Mouse (Mus musculus) gonadal fat pad, adult 2 months (tissue): ENCODE measurements around the gene Asgr2. TPM values are rescaled to one million over a fixed set of nuclear protein-coding genes. Genes with fewer than 3 reads are reported as not detected.
"Not testable (repeated sequence)": the region's sequence is repeated elsewhere in the genome, so short reads cannot be mapped to it uniquely, and the experiment has no call there.

Experiments used
- DNase-seq: peaks from one replicate; pipeline ENCODE4 v3.0.0-alpha.2; 2012; ENCODE audit warnings: low read depth
- polyA plus RNA-seq: library from polyadenylated mRNA; depleted of rRNA; stranded (reverse); fragments of >200 nt; gene quantifications from 2 replicates; pipeline ENCODE4 v1.2.3, GENCODE M21; 2012; rRNA removed

The Asgr2 gene
- polyA plus RNA-seq, result 0.93 and 1.4 TPM in 2 replicates

DNA sequence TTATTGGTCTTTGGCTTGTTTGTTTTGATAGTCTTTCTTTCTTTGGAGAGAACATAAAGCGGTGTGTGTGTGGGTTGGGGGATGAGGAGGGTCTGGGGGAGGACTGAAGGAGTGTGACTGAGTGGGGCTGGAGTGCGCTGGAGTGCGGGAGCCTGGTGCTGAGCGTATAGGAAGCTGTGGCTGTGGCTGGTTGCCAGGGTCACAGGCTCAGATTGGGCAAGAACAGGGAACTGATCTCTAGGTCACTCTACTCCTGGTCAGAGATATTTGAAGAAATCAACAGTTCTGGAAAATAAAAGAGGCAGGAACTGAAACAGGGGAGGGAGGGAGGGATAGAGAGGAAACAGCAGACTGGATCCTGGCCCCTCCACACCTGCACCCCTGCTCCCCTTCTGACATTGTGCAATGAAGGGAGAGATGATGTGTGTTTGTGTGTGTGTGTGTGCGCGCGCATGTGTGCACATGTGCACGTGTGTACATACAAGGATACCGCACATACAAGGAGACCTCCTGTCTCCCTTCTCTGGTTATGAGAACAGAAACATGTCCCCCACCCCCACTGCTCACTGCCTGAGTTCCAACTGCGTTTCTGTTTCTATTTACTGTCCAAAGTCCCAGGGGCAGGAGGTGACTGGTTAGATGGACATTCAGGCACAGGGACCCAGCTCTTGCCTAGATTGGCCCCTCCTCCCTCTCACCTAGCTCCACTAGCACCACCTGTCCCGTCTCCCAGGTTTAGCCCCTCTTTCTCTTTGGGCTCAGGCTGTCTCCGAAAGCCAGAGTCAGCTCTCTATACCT lies at the start of gene Asgr2:
TSS of gene Asgr2 (plus strand) at position 659 of the 798 bp plus-strand sequence.
- no peak for DNase-seq

DNA sequence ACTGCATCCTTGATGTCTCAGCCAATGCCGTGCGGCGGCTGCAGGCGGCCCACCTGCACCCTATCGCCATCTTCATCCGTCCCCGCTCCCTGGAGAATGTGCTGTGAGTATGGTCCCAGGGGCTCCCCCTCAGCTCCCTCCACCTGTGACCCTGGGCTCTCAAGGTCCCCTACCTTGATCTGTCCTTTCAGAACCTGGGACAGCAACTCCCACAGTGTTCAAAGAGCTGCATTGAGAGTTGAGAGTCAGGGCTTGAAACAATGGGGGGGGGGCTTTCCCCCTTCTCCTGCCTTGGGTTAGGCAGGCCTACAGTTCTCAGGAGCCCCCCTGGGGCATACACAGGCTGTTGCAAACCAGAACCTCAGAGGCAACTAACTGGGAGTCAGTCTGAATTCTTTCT lies 48.8 kb upstream of the Asgr2 start:
- DNase-seq, result no peak

DNA sequence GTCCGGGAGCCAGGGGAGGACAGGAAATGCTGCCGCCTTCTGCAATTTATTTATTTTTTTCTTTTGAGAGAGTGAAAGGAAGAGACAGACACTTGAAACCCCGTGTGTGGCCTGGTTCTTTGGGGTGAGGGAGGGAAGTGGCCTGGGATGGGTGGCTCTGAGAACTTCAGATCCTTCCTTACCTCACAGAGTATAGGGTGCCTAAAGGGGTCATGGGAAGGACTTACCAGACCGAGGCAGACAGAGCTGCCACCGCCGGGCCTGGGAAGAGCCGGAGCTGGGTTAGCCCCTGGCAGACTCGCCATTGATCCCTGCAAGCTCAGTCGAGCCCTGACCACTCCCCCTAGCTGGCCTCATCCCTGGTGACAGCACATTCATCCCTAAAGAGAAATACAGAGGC lies 47.0 kb upstream of the Asgr2 start:
- no peak for DNase-seq

DNA sequence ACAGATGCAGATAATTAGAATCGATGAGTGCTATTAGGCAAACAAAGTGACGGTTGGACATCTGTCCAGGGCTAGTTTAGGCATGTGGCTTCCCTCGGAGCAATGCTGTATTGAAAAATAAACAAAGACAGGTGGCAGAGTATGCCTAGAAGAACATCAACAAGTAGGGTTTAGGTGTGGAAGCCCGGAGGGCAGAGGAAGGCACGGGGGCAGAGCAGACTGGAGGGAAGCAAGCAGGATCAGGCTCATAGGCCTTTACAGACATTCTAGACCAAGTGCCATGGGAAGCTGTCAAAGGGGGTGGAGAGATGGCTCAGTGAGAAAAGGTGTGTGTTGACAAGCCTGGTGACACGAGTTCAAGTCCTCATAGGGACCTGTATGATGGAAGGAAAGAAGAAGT lies 43.1 kb upstream of the Asgr2 start:
- no peak for DNase-seq

DNA sequence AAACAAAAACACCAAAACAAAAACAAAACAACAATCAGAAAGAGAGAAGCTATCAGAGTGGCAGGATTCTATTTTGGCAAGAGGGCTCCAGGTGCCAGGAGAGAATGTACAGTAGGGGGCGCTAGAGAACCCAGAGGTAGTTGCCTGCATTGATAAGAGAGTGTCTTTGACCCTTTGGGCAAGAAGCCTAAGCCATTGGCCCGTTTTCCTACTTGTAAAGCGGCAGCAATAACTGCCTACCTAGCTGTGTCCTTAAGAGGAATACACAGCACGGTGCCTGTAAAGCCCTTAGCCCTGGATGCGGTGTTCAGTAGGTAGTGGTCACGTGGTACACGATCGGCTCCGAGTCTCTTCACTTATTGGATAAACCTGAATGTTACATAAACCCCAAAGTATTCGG lies 42.6 kb upstream of the Asgr2 start:
- no peak for DNase-seq

DNA sequence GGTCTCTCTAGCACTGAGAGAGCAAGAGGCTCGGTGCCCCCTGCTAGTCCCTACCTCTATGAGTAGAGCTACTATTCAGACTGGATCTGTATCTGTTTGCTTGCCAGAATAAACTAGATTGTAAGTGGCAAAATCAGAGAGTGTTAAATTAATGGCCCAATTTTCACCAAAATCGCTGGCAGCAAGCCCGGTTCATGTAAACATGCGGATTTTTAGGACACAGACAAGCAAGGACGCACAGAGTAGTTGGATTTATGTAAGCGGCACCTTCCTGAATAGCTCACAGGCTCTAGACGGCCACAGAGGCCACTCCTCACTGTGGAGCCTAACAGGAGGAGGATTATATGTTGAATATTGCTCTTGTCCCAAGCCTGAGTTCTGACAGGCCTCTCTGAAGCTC lies 39.3 kb upstream of the Asgr2 start:
- DNase-seq, result no peak

DNA sequence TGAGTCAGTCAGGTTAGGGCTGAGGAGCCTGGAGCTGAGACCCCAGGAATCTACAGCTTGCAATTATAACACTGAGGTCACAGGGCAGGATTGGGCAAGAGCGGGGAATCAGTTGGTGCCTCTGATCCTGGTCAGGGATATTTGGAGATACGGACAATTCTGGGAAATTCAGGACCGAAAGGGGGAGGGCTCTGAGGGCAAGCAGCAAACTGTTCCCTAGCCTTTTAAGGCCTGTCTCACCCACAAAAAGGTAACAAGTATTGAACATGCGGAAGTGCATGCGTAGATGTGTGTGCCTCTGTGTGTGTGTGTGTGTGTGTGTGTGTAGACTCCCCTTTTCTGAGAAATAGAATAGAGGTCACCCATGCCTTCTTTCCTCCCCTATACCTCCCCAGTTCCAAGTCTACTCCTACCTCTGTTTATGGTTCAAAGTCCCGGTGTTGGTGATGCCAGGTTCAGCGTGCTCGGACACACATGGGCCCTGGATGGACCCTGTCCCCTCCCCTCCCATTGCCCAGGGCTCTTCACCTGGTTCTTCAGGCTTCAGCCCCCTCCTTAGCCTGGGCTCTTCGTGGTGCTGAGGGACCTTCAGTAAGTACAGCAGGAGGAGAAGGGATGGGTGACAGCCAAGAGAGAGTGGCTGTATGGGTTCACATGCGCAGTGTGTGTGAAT lies 38.4 kb upstream of the Asgr2 start, which contains the start of gene Asgr1:
TSS of gene Asgr1 (plus strand) at position 188 of the 673 bp plus-strand sequence.
- DNase-seq, result no peak

DNA sequence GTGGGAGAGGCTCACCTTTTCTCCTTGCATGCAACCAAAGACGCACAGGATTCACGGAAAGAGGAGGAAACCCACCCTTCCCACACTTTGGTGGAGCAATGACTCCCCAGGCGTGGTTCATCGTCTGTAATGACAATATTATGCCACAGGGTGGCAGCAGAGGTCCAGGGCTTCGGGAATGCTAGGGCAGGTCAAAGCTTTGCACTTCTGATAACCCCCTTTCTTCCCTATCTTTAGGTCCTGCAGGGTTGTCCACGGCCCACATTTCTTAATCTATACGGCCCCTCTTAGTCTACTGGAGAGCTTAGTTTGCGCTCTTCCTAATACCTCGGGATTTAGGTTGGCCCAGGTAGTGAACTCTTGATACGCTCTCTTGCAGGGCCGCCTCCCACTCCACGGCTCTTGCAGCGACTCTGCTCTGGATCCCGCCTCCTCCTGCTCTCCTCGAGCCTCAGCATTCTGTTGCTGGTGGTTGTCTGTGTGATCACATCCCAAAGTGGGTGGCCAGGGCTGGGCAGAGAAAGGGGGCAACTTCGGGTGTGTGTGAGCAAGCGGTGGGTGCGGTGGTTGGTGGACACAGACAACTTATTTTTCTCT lies 36.7 kb upstream of the Asgr2 start:
- no peak for DNase-seq

DNA sequence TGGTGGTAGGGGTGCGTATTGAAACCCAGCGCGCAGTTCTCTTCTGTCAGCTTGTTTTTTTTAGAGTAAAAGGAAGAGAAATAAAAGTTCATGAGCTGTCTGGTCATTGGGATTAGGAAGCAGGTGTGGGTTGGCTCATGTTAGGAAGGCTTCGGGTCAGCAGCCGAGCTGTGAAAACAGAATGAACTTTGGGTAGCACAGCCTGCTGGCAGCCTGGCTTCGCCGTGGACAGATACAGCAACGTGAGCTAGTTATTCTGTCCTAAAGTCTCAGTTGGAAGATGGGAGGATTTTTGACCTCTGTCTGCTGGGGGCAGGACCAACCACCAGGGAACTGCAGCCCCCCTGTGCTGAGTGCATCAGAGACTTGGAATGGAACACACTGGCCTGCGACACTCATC lies 34.6 kb upstream of the Asgr2 start:
- no peak for DNase-seq

DNA sequence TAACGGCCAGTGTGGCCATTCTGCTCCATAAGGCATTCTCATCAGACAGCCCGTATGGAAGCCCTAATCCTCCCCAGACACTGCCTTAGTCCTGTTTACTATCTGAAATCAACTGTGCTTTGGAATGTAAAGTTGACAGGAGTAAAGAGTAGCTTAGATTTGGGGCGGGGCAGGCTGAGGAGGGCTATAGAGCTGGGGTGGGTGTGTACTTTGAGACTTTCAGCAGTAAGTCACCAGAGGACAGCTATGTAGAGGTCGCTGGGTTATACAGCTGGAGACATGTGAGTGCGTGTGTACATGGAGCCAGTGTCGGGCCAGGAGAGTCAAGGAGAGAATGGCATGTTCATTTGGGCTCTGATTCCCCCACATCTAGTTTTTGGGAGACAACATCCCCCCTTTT lies 32.5 kb upstream of the Asgr2 start:
- no peak for DNase-seq

DNA sequence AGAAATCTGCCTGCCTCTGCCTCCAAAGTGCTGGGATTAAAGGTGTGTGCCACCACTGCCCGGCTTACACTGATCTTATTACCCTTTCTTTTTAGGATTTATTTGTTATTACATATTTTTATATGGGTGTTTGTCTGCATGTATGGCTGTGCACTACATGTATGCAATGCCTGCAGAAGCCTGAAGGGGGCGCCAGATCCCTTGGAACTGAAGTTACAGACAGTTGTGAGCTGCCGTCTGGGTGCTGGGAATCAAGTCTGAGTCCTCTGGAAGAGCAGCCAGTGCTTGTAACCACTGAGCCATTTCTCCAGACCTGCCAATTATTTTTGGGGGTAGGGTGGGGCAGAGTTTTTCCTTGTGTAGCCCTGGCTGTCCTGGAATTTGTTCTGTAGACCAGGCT lies 29.4 kb upstream of the Asgr2 start:
- no peak for DNase-seq

DNA sequence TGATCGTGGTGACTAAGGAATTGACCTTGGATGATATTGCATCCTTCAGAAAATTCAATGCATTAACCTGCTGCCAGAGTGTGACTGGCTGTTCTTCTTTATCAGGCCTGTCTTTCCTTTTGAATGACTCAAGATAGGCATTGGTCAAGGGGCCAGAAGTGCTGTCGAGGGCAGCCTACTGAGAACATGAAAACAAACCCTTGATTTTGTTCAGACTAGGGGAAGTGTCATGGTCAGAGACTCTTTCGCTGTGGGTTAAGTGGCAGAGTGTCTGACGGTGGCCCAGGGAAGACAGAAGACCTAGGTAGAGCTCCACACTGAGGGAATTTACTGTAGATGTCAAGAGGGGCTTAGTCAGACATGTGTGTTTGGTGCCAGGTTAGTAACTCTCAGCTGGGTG lies 25.7 kb upstream of the Asgr2 start:
- no peak for DNase-seq

DNA sequence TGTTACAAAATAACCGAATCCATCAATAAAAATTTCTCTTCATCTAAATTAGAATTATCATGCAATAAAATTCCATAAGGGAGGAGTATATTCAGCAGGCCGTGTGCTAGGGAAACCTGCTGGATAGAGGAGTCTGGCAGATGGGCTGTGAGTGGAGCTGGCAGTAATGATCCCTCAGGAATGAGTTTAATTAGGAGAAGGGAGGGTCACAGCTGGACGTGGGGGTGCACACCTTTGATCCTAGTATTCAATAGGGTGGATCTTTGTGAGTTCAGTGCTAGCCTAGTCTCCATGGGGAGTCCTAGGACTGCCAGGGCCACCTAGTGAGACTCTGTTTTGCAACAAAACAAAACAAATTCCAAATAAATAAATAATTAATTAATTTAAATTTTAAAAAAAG lies 24.2 kb upstream of the Asgr2 start:
- no peak for DNase-seq

DNA sequence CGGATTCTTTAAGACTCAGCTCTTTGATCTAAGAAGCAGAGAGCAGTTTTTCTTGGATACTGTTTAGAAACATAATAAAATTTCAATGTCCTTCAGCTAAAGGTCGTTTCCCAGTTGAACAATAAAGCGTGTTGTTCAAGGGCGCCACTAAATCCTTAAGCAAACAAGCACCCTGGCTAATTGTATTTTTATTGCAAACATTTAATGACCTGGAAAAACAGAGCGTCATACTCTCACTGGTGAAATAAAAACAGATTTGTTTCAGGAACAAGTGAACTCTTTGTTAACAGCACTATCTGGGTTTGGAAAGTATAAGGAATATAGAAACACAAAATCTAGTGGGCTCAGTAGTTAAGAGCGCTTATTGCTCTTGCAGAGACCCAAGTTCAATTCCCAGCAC lies 22.4 kb upstream of the Asgr2 start:
- peak; percentile 13 for DNase-seq

DNA sequence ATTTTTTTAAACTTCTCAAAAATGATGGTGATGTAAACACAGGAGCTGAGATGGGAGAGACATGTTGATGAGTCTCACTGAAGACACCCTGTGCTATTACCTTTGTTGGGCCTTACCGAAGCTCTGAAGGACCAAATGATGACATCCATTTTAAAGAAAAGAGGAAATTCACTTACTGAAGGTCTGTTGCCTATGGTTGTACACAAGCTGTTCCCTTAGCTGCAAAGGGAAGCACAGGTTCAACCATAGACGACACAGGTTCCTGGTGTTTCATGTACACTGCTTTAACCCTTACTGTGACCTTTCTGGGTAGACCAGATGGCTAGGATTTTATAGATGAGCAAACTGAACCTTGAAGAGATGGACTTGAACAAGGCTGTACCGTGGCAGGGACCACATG lies 21.8 kb upstream of the Asgr2 start:
- DNase-seq, result not testable (repeated sequence)

DNA sequence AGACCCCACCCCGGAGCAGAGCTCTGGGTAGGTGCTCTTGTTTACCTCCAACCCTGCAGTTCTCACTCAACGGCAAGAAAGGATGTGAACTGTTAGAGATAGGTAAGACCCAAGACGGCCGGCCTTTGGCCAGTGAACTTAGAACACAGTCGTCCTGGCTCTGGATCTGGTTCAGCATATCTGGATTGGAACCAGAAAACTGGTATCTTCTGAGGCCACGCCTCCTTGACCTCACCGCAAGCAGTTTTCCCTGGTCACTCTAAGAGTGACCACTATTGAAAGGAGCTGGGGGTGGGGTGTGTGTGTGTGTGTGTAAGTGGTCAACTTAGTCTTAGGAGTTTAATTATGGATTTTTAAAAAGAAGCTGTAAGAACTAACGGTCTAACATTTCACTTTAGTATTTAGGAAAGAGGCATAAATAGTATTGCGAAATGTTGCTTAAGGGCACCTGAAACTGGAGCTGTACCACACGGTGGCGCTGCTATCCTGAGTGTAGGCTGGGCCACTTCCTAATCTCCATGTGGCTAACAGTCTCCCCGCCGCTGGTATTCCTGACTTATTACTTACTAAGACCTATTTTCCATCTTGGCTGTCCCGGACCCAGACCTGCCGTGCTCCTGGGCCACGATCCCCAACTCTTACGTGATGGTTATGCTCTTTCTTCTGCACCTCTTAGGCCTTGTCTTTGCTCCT lies 17.9 kb upstream of the Asgr2 start:
- no peak for DNase-seq

DNA sequence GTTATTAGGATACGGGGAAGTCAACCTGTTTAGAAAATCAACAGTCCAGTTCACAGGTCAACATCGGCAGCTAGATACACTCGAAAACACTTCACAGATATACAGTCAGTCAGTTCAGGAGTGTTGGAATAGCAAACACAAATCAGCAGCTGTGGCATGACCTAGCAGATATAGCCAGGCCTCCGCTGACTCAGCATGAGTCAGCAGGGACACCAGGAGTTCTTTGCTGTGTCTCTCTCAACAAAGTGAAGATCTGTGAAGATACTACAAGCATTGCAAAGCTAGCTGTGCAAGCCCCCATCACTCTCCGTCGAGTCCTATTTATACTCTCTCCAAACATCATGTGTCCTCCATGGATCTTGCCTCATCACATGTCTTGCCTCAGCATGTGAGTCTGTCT lies 16.9 kb upstream of the Asgr2 start:
- no peak for DNase-seq

DNA sequence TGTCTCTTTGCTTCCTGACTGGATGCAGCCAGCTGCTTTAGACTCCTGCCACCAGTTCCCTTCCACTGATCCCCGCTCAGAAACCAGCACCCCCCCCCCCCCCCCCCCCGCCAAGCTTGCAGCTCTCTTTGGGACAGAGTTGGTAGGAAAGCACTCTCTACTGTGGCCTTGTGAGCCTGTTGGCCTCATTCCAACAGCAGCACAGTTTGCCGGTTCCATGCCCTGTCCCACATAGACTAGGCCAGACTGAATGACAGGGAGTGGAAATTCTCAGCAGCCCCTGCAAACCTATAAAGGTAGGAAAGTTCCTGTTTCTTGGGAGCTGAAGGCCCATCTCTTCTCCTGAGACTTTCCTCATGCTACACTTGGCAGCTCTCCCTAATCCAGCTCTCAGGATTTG lies 15.0 kb upstream of the Asgr2 start:
- no peak for DNase-seq

DNA sequence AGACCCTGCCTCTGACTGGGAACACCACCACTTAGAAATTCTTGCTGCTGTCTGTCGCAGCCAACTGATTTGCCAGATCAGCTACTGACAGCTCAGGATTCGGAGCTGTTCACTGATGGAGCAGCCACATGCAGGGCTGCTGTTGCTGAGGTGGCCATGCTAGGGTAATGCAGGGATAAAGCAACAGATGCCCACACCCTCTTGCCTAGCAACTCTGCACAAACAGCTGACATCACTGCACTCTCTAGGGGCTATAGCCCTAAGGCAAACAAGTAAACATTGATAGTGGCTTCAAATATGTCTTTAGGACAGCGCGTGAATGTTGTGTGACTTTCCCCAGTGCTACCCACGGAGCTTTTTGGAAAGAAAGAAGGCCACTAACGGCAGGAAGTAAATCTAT lies 13.3 kb upstream of the Asgr2 start:
- DNase-seq, result no peak

DNA sequence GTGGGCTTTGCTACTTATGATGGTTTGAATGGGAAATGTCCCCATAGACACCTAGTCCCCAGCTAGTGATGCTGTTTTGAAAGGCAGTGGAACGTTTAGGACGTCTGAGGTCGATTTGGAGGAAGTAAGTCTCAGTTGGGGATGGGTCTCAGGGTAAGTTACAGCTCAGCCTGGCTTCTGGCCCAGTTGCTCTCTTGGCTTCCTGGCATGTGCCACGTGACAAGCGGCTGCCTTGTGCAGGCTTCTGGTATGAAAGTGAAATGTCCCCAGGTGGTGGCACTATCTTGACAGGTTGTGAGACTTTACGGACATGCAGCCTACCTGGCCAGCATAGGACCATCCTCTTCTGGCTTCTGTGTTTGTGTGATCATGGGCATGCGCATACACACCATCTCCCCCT lies 12.5 kb upstream of the Asgr2 start:
- no peak for DNase-seq

DNA sequence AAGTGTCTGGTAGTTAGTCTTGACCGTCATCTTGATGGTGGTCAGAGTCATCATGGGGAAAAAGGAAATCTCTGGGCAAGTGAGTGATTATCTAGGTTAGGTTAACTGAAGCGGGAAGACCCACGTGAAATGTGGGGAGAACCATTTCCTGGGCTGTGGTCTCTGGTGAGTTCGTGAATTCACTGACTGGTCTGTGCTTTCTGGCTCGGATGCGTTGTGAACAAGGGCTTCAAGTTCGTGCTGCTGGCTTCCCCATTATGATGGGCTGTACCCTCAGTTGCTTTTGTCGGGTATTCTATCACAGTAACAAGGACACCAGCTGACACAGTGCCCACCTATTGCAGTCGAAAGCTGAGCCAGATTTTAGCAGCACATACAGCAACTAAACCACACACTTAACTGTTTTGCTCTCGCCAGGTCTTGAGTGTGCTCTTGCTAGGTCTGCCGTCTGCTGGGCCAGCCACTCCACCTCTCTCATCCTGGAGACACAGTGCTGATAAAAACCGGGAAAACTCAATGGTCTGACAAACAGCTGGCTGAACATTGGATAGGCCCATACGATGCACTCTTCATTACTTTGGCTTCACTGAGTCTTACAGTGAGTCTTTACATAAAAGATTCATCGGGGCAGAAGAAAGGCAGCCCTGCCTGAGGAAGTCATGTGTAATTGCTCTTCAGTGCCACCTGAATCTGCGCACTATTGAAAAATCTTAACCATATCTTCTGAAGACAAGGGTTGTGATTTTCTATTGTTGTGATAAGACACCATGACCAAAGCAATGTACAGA lies 11.4 kb upstream of the Asgr2 start:
- DNase-seq, result no peak

DNA sequence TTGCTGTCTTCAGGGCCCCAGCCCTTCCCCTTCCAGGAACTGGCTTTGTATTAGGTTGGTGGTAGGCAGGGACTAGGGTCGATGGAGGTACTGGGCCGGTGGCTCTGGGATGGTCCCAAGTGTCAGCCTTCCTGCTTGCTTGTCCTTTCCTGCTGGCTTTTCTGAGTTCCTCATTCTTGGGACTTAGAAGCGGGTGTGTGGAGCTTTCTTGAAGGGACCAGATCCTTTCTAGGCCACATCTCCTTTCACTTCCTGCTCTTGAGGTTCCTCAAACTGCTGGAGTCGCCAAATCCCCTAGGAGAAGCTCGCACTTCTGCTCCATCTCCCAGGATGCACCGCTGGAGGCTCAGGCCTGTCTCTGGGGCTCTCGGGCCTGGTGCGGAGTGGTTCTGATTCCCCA lies 7.9 kb upstream of the Asgr2 start:
- no peak for DNase-seq
